Mouse (Mus musculus): ENCODE measurements at regions not wholly inside any gene's neighbourhood (a gene's known extent, or its start where the extent isn't known, plus 50 kb on each side); places are given as distances from the start of the nearest gene placed in this dataset.

GRCm38 (mm10) chr7:36940611-36941010, 242.7 kb downstream of the Tshz3 start:
- DNase-seq (ENCODE audit: low read depth, low spot score) = no peak

- DNase-seq (ENCODE audit: low read depth, low spot score) = peak; percentile 11
Observed at GRCm38 (mm10) chr7:36945024-36945815, 247.3 kb downstream of the Tshz3 start.

DNA sequence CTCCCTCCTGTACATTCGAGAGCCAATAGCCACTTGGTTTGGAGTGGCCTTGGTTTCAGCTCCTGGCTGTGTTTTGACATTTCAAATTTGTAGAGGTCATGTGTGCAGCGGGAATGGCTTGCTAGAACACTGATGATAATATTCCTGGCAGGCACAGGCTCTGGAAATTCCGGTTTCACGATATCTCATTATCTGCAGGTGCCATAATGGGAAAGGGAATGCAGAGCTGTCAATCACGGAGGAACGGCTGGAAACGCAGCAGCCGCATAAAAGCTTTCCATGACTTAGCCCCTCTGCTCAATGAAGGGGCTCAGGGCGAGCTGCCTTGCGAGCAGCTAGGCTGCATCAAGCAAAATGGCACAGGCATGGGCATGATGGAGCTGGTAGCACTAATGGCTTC, 251.6 kb downstream of the Tshz3 start:
- no peak for DNase-seq (ENCODE audit: low read depth, low spot score)

DNA sequence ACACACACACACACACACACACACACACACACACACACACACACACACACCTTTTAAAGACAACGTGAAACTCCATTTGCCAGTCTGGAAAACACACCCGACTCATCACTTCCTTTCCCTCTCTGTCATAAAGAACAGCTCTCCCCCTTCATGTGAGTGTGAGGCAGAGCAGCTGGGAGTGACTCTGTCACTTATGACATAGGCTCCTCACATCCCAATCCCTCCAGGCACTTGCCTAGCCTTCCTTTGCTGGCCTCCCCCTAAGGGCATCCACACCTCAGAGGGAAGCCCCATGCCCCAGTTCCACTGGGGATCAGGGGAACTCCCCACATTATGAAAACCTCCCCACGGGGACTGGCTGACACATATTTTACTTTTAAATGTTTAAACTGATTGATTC, 257.5 kb downstream of the Tshz3 start:
- no peak for DNase-seq (ENCODE audit: low read depth, low spot score)

GRCm38 (mm10) chr7:36958255-36958654, 260.3 kb downstream of the Tshz3 start:
- DNase-seq (ENCODE audit: low read depth, low spot score) = no peak

DNA sequence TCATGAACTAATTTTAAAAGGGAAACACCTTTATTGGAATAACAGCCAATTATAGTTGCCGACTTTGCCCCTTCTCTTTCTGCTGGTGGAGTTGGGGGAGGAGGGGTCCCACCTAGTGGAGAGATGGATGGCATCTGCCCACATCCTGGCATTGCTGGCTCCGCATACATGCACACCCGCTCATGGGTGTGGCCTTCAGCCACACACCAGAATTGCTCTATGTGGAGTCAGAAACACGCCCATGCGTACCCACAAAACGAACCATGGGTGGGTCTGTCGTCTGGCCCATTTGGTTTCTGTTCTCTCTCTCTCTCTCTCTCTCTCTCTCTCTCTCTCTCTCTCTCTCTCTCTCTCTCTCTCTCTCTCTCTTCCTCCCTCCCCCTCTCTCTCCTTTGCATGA, 273.9 kb downstream of the Tshz3 start:
- DNase-seq (ENCODE audit: low read depth, low spot score) = no peak

- no peak for DNase-seq (ENCODE audit: low read depth, low spot score)
Observed at GRCm38 (mm10) chr7:36973654-36974320, 275.9 kb downstream of the Tshz3 start.

DNA sequence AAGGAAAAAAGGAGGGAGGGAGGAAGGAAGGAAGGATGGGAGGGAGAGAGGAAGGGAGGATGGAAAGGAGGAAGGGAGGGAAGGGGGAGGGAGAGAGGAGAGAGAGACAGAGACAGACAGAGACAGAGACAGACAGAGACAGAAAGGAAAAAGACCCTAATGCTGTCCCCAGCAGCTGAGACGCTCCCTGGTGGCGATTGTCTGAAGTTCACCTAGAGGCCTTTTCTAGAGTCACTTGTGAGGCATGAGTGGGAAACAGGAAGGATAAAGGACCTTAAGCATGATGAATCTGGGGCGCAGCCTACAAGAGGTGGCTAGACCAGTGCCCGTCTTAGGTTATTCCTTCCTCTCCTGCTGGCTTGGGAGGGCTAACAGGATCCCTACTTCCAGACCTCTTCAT, 276.7 kb downstream of the Tshz3 start:
- no peak for DNase-seq (ENCODE audit: low read depth, low spot score)

DNA sequence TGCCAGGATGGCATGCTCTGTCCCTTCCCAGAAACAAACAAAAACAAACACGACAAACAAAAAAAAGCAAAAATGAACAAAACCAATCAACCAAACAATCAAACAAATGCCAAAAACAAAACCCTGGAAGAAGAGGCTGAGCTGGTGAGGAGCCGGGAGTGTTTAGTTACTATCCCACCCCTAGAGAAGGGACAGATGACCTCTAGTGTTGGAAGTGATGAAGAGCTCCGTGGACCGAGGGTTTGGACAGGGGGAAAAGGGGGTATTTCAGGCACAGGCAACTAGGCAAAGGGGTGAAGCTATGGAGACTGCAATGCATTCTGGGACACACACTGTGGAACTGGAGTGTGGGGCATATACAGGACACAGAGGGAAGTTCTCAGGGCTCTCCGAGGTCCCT, 277.6 kb downstream of the Tshz3 start:
- no peak for DNase-seq (ENCODE audit: low read depth, low spot score)

- DNase-seq (ENCODE audit: low read depth, low spot score) = no peak
Observed at GRCm38 (mm10) chr7:36977819-36978218, 279.9 kb downstream of the Tshz3 start.

GRCm38 (mm10) chr7:36989380-36989779, 291.5 kb downstream of the Tshz3 start:
- DNase-seq (ENCODE audit: low read depth, low spot score) = no peak

- DNase-seq (ENCODE audit: low read depth, low spot score) = no peak
Observed at GRCm38 (mm10) chr7:37004601-37005000, 306.7 kb downstream of the Tshz3 start.

GRCm38 (mm10) chr7:37005701-37006100, 307.8 kb downstream of the Tshz3 start:
- DNase-seq (ENCODE audit: low read depth, low spot score) = no peak

DNA sequence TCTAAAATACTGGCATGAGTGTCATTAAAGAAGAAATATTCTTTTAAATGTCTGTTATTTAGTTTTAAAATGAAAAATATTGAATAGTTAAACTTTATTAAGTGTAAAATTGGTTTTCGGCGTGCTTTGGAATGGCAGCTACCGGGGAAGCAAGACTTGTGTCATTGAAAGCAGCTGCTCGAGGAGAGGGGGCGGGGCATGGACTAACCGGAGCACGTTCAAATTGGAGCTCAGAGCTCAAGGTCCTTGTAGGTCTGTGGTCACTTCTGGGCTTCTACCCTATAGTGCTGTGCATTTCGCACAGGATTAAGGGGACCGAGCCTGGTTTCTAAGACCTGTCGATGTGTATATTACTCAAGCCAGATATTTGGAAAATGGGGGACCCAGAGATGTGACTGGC, 309.0 kb downstream of the Tshz3 start:
- no peak for DNase-seq (ENCODE audit: low read depth, low spot score)

DNA sequence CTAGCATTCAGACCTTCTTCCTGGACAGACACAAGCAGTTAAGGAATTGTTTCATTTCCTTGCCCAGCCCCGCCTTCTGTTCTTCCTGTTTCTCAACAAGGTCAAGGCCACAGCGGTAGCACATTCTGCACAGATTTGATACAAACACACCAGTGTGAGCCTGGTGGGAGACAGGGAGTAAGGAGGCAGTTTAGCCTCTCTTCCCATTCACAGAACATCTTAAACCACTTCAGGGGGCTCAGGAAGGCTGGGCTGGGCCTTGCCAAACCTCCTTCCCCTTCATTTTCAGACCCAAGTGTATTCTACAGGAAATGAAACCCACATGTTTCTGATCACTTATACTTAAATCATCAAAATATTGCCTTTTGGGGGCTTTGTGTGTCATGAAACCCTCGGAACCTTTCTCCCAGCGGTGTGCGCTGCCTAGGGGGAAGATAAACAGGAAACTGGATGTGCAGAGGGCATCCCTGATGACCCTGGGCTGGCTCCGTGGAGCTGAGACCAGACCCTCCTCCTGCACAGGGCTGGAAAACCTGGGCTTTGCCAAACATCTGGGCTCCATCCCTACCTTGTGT, 313.3 kb downstream of the Tshz3 start:
- no peak for DNase-seq (ENCODE audit: low read depth, low spot score)

DNA sequence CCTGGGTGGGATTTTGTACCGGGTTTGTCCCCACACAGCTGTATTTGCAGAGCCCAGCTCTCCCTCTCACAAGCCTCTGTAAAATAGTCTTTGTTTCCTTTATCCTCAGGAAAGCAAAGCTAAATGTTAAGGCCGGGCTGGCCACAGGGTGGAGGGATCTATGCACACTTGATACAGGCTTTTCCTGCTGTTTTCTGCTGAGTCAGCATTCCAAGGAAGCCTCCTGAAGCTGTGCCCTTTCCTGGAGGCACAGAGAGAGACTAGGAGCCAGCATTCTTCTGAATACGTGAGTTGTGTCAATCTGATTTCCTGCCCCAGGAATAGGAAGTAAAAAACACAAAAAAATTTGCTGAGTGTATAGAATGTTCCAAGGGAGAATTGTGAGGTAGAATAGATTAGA, 322.2 kb downstream of the Tshz3 start:
- DNase-seq (ENCODE audit: low read depth, low spot score) = no peak

- DNase-seq (ENCODE audit: low read depth, low spot score) = no peak
Observed at GRCm38 (mm10) chr7:37024501-37025025, 326.6 kb downstream of the Tshz3 start.

DNA sequence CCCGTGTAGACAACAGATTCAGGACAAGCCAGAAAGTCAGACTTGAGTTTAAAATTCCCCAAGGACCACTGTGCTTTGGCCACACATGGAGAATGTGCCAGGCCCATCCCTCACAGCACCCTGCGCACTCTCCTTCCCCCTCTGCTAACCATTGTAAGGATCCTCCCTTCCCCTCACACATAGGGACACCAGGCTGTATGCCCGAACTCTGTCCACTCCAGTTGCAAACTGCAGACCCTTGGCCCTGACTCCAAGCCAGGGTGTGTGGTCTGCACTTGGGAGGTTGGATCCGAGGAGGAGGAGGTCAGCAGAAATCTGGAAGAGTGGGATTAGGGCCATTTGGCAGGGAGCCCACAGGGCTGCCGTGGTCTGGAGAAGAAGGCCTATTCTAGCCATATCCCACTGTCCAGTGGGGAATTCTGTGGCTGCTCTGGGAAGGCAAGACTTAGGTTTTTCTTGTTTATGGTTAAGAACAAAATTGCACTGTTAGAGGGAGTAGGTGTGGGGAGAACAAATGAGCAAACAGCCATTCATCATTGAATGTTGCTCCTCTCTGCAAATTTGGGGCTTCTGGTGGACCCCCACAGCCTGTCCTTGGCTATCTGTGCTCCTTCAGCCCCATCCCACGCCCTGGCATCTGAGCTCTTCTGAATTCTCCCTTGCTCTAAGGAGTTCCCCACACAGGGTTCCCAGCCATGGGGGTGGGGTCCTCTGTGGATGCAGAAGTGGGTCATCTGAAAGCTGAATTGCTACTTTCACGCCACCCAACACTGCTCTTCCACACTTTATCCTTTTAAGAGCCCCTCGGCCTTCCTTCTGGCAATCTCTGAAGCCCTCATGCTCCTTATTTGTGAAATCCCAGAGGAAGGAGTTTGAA, 366.9 kb downstream of the Tshz3 start:
- DNase-seq (ENCODE audit: low read depth, low spot score) = no peak

DNA sequence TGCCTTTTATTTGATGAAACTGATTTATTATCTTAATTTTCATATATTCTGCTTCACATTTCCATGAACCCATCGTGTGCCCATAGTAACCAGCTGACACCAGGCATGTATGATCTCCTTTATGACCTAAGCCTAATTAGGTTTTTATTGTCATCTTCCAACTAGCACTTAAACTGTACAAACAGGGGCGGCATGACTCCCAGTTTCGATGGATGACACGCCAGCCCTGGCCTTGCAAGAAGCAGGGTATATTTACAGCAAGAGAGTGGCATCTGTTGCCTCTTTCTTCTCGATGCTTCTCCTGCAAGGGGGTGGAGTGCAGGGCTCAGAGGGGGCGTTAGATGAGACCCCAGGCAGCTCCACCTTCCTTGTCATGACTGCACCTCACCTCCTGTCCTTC, 379.8 kb downstream of the Tshz3 start:
- no peak for DNase-seq (ENCODE audit: low read depth, low spot score)

DNA sequence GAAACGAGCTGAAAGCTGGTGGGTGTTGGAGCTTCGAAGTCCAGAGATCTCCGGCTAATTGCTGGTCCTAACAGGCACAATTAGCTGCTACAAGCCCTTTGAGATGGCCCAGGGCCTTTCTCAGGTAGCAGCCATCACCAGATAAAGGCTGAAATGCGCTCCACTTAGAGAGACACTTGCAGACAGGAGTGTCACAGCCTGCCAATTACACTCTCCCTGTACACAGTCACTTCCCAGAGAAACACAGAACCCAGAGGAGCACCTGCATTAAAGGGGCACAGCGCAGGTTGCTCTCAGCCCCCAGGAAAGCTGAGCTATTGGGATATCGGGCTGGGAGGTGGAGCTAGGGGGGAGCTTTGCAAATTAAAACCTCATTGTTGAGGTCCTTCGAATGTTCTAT, 380.2 kb downstream of the Tshz3 start:
- no peak for DNase-seq (ENCODE audit: low read depth, low spot score)

- no peak for DNase-seq (ENCODE audit: low read depth, low spot score)
Observed at GRCm38 (mm10) chr7:37089726-37090125, 391.8 kb downstream of the Tshz3 start.

- DNase-seq (ENCODE audit: low read depth, low spot score) = no peak
Observed at GRCm38 (mm10) chr7:37092572-37092971, 394.7 kb downstream of the Tshz3 start.
